Mouse (Mus musculus): Measurements from ENCODE around the gene L3mbtl3. TPM values are rescaled to one million over a fixed set of nuclear protein-coding genes. Genes with fewer than 3 reads are reported as not detected.

Gene L3mbtl3
- polyA plus RNA-seq (2012; rRNA removed): 8.5 and 10.9 TPM in 2 replicates

GRCm38 (mm10) chr10:26375790-26376545 lies at the start of gene L3mbtl3:
Gene L3mbtl3 (minus strand): TSS chr10:26375971.

GRCm38 (mm10) chr10:26229488-26229887 lies 146.3 kb downstream of the L3mbtl3 start, which contains the start of gene Samd3:
Gene Samd3 (plus strand): TSS chr10:26229707.

Other genes starting within 250 kb of the L3mbtl3 start
- gene Samd3, start 146.3 kb downstream of the L3mbtl3 start, polyA plus RNA-seq (2012; rRNA removed): 0.13 TPM in 1 of 2 replicates, not detected in the other

All from ovary, adult 2 months (tissue).